Mouse (Mus musculus): Measurements from ENCODE around the gene Anxa6.

The Anxa6 gene

GRCm38 (mm10) chr11:55028509-55028908 is 4.7 kb downstream of the Anxa6 start:
- peak in 1 of 2 experiments; percentile 65 for DNase-seq

DNA sequence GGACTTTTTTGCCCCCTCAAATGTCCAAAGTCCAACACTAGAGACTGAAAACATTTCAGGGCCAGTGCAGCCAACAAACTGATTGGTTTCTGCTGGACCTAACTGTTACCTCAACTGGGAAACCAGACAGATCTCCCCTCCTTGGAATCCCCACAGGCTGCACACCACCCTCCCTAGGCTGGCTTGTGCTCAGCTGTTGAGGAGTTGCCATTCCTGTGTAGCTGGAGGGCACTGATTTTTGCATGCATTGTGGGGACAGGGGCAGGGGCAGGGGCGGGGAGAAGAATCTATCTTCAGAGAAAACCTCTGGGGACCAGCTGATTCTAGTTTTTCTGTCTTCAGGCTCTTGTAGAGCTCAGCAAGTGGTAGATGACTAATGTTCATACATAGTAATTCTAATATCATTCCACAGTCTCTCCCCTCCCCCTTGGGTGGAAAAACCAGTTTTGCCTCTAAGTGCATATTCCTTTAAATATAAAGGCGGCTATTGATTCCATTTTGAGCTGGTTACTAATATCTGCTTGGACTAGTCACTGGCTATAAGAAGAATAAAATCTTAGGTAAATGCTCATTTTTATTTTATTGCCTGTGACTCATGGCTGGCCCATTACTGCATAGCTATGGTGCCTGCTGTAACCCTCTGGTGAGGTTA is 5.9 kb downstream of the Anxa6 start:
- DNase-seq, result no peak

DNA sequence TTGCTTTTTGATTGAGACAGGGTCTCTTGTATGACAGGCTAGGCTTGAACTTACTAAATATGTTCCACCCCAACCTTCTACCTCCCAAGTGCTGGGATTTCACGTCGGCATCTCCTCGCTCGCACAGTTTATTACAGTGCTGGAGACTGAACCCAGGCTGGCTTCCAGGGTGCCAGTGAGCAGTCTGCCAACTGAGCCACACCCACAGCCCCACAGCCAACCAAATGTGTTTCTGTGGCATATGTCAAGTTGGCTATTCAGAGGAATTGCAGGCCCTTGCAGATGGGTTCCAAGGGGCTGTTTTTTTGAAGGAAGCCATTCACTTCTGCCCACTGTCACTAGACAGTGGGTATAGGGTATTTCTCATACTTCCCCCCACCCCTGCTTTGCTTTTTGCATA is 7.3 kb downstream of the Anxa6 start:
- DNase-seq, result no peak

GRCm38 (mm10) chr11:55023583-55023982 is 9.7 kb downstream of the Anxa6 start:
- DNase-seq, result no peak

GRCm38 (mm10) chr11:55023049-55023564 is 10.1 kb downstream of the Anxa6 start:
- peak; percentile 61 to 67 for DNase-seq

DNA sequence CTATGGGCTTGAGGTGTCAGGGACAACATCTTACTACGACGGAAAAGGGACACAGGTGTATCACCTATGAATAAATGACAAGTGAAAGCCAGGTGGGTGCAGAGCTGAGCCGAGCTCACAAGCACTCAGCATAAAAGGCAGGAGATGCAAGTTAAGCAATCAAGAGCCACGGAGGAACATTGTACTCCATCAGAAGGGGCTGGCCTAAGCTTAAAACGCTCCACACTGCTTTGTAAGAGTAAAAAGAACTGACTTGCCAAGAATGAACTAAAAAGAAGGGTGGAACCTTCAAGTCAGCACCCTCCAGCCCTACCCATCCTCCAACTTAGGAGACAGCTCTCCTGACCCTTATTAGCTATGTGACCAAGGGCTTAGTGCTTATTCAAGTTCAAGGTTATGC is 10.7 kb downstream of the Anxa6 start:
- DNase-seq, result no peak

GRCm38 (mm10) chr11:55021859-55022258 is 11.4 kb downstream of the Anxa6 start:
- no peak for DNase-seq

DNA sequence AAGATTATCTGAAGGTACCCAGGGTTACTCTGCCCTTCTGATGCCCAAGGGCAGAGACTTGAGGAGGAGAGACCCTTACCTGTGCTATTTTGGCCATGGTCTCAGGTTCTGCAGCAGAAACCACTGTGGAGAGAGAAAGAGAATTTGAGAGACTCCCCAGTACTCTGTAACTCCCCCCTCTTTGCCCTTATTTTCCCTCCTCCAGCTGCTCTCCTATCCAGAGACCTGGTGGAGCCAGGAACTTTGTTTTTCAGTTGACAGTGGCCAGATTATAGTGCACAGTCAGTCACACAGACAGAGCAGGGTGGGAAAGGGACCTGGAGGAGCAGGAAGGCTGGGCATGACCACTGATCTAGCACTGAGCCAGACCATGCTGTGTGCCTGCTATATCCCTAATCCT is 11.8 kb downstream of the Anxa6 start:
- DNase-seq, result no peak

GRCm38 (mm10) chr11:55019711-55020110 is 13.5 kb downstream of the Anxa6 start:
- no peak for DNase-seq

- no peak for DNase-seq
Observed at GRCm38 (mm10) chr11:55018034-55018433, 15.2 kb downstream of the Anxa6 start.

DNA sequence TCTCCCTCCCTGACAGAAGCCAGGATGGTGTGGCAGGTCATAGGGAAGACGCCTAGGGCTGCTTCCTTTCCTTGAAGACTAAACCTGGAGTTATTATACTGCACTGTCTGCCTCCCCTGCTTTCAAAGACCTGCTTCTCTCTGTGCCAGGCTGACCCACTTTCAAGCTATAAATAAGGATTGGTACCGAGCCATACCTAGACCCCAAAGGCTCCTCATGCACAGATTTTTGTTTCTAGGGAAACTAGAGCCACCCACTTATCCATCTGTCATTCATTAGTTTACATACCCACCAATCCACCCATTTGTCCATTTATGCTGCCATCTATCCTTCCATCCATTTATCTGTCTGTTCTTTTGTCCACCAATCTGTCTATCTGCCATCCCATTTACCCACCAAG is 16.0 kb downstream of the Anxa6 start:
- DNase-seq, result no peak

- no peak for DNase-seq
Observed at GRCm38 (mm10) chr11:55016758-55017157, 16.5 kb downstream of the Anxa6 start.

- peak in 1 of 2 experiments; percentile 35 for DNase-seq
Observed at GRCm38 (mm10) chr11:55015831-55016241, 17.4 kb downstream of the Anxa6 start.

DNA sequence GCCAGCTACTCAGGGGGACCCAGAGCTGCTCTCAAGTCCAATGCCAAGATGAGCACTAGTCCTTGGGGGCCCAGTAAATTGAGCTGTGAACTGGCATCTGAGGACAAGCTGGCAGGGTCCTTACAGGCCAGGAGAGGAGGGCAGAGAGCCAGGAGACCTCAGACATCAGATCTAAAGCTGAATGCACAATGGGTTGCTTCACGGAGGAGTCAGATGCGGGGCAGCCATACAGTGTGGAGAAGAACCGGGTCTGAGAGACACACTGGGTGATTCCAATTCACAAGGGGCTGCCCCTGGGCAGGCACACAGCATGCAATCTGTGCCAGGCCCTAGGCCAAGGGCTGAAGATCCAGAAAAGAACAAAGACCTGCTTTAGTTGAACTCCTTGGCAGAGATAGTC is 18.0 kb downstream of the Anxa6 start:
- DNase-seq, result no peak

GRCm38 (mm10) chr11:55013802-55014201 is 19.4 kb downstream of the Anxa6 start:
- DNase-seq, result no peak

DNA sequence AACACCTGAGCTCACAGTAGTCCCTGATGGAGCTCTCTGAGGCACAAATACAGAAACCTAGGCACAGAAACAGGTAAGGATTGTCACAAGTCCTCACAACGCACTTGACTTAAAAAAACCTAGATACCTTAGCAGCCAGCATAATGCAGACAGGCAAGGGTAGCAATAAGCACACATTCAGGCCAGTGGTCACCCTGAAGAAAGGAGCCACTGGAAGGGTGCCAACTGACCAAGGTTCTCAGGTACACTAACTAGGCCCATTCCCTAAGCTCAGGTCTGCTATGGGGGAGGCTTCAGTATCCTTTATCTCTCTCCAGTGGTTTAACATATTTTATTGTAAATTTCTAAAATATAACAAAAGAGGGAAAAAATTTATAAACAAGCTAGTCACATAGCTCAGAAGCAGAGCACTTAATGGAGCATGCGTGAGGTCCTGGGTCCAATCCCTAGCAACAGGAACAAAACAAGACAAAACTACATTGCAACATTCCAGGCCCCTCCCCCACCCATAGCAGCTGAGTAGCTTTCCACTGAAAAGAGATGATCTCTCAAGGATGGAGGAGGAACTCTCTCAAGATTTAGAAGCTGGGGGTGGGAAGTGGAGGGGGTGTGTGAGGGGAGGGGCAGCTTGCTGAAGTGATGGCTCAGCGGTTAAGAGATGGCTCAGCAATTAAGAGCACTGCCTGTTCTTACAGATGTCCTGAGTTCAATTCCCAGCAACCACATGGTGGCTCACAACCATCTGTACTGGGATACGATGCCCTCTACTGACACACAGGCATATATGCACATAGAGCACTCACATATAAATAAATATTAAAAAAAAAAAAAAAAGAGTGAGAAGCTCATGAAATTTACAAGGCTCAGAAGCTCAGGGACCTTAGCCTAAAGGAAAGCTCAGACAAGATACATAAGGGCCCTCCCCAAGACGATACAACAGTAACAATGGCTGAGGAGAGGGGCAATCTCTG is 20.4 kb downstream of the Anxa6 start:
- peak in 1 of 2 experiments; percentile 28 for DNase-seq

- DNase-seq, result no peak
Observed at GRCm38 (mm10) chr11:55011440-55011839, 21.8 kb downstream of the Anxa6 start.

DNA sequence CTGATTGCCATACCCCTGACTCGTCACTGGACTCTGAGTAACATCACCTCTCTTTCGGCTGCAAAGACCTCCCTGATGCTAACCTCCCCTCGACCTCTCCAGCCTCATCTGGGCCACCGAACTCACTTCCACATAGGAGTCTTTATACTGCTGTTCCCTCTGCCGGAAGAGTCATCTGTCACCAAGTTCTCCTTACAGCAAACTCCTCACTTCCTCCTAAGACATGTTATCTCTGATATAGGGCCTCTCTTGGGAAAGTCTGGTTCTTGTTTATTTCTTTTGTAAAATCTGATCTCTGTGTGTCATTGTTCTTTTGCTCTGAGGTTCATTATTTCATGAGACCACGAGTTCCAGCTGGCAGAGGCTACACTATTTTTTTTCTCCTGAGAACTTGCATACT is 25.0 kb downstream of the Anxa6 start:
- DNase-seq, result no peak

- DNase-seq, result no peak
Observed at GRCm38 (mm10) chr11:55005684-55006083, 27.6 kb downstream of the Anxa6 start.

DNA sequence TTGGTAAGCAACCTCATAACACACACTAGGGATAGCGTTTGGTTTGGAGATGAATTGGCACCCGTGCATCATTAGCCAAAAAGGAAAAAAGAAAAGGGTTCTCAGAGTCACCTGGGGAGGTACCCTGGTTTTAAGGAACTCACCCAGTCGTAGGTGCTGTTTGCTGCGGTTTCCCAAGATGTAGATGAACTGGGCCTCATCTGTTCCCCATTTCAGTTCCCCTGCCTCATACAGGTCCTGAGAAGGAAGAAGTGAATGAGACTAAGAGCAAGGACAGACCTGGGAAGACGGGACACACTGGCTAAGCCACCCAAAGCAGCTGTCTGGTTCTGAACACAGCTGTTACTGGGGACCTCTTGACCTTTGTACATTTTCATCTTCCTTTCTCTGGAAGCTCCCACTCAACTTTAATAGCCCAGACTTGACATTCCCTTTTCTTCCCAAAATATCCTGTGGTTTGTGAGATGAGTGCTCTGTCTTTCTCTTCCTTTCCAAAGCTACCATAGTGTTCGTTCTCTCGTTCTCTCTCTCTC is 28.2 kb downstream of the Anxa6 start:
- no peak for DNase-seq

GRCm38 (mm10) chr11:54998708-54999107 is 34.5 kb downstream of the Anxa6 start:
- no peak for DNase-seq

DNA sequence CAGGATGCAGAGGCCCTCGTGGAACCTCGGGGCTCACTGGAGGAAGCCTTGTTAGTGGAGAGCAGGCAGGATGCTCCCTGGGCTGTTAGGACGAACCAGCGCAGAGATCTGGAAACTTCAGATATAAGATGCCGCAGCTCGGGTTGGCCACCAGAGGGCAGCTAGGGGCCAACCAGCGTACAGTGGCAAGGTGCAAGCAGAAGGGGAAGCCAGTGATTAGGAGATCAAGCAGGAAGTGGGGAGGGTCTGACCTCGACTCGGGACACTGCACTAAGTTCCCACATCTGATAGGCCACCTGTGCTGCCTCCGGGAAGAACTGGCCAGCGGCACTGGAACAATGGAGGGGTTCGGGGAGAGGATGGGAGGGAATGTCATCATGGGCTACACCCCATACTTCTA is 35.0 kb downstream of the Anxa6 start:
- DNase-seq, result peak; percentile 34 to 42

GRCm38 (mm10) chr11:54996176-54996575 is 37.1 kb downstream of the Anxa6 start:
- no peak for DNase-seq

DNA sequence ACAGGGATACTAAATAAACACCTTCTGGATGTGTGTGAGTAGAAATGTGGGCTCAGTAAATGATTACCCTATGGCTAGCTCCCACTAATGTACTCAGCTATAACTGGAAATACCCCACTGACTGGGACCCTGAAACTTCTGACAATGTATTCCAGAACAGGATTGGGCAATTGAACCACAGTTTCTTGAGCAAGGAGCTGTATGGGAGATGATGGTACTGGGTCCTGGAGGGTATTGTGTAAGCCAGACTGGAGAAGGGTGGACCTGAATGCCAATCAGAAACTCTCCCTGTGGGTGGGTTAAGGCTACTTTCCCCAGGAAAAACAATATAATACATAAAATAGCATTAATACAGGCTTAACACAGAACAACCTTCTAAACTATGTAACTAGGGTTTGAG is 43.3 kb downstream of the Anxa6 start:
- DNase-seq, result no peak
